Mouse (Mus musculus) left cerebral cortex, adult 9 months (tissue): Measurements from ENCODE around the gene Lgals3.
"Not testable (repeated sequence)": the region's sequence is repeated elsewhere in the genome, so short reads cannot be mapped to it uniquely, and the experiment has no call there.

Experiments used
- DNase-seq, 2 experiments: peaks; one replicate each; pipeline ENCODE4 v3.0.0; 2022; ENCODE audit warnings: low spot score in 2 of 2

The Lgals3 gene

GRCm38 (mm10) chr14:47367461-47367860, at the start of gene Lgals3:
Gene Lgals3, plus strand, starts transcription at chr14:47367751.
- DNase-seq: peak; percentile 42 to 68

GRCm38 (mm10) chr14:47319362-47319761, 48.2 kb upstream of the Lgals3 start:
- DNase-seq: no peak

GRCm38 (mm10) chr14:47321581-47321980, 46.0 kb upstream of the Lgals3 start:
- DNase-seq: not testable (repeated sequence)

GRCm38 (mm10) chr14:47325965-47326761, 41.4 kb upstream of the Lgals3 start:
- DNase-seq: no peak

GRCm38 (mm10) chr14:47327347-47327746, 40.2 kb upstream of the Lgals3 start:
- DNase-seq: no peak

GRCm38 (mm10) chr14:47331920-47332319, 35.6 kb upstream of the Lgals3 start:
- DNase-seq: no peak

- peak in 1 of 2 experiments; percentile 74 for DNase-seq
Observed at GRCm38 (mm10) chr14:47334819-47335218, 32.7 kb upstream of the Lgals3 start.

- DNase-seq: no peak
Observed at GRCm38 (mm10) chr14:47335300-47335699, 32.3 kb upstream of the Lgals3 start.

GRCm38 (mm10) chr14:47340231-47340925, 27.2 kb upstream of the Lgals3 start:
- no peak for DNase-seq

- peak in 1 of 2 experiments; percentile 14 for DNase-seq
Observed at GRCm38 (mm10) chr14:47341811-47342291, 25.7 kb upstream of the Lgals3 start.

GRCm38 (mm10) chr14:47346715-47347114, 20.8 kb upstream of the Lgals3 start:
- no peak for DNase-seq

GRCm38 (mm10) chr14:47350974-47351373, 16.6 kb upstream of the Lgals3 start:
- DNase-seq: no peak

- no peak for DNase-seq
Observed at GRCm38 (mm10) chr14:47352272-47352671, 15.3 kb upstream of the Lgals3 start.

GRCm38 (mm10) chr14:47353240-47353639, 14.3 kb upstream of the Lgals3 start:
- no peak for DNase-seq

- no peak for DNase-seq
Observed at GRCm38 (mm10) chr14:47354111-47354577, 13.4 kb upstream of the Lgals3 start.

GRCm38 (mm10) chr14:47354948-47355347, 12.6 kb upstream of the Lgals3 start:
- no peak for DNase-seq

- no peak for DNase-seq
Observed at GRCm38 (mm10) chr14:47356622-47357021, 10.9 kb upstream of the Lgals3 start.

GRCm38 (mm10) chr14:47359610-47360009, 7.9 kb upstream of the Lgals3 start:
- no peak for DNase-seq

- DNase-seq: no peak
Observed at GRCm38 (mm10) chr14:47361418-47361817, 6.1 kb upstream of the Lgals3 start.

- DNase-seq: no peak
Observed at GRCm38 (mm10) chr14:47361899-47362298, 5.7 kb upstream of the Lgals3 start.

- DNase-seq: no peak
Observed at GRCm38 (mm10) chr14:47364742-47365449, 2.7 kb upstream of the Lgals3 start.

GRCm38 (mm10) chr14:47366881-47367321, 650 bp upstream of the Lgals3 start:
- peak in 1 of 2 experiments; percentile 36 for DNase-seq
